Mouse (Mus musculus): ENCODE measurements around the gene Nos2. TPM values are rescaled to one million over a fixed set of nuclear protein-coding genes. Genes with fewer than 3 reads are reported as not detected.
"Not testable (repeated sequence)": the region's sequence is repeated elsewhere in the genome, so short reads cannot be mapped to it uniquely, and the experiment has no call there.

The Nos2 gene
- polyA plus RNA-seq, 1 experiment from 2014 or later: 1.6 TPM

- WGBS: 74% methylated on average over 5 of the region's 5 CpGs
- not testable (repeated sequence) for H3K4me2 ChIP-seq; H3K36me3 ChIP-seq; H3K4me1 ChIP-seq (replicated peaks); H3K27me3 ChIP-seq; H3K9me3 ChIP-seq (replicated peaks); H3K4me3 ChIP-seq; ATAC-seq (replicated peaks; ENCODE audit: insufficient number of reproducible peaks, insufficient read depth, low FRiP score, low read depth); H3K9ac ChIP-seq; H3K27ac ChIP-seq
These were observed 70.4 kb downstream of the Nos2 start for GRCm38 (mm10) chr11:78990875-78991543.

- H3K9ac ChIP-seq: no peak overlapping the region
- no peak overlapping the region for H3K4me2 ChIP-seq
These were observed 78.5 kb downstream of the Nos2 start for GRCm38 (mm10) chr11:78999118-78999517.

DNA sequence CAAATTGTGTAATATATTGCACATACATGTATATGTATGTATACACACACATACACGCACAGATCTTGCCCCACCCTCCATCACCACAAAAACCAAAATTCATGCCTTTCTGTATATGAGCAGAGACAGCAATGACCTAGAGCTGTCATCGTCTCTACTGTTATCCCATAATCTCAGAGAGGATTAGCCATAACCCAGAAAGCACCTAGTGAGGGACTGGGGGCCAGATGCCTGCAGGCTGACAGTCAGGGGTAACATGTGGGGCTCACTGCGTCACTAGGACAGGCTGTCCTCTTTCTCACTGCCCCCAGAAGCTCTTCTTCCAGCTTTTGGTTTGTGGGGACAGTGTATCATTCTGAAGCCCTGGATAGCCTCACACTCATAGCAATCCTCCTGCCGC, 81.3 kb downstream of the Nos2 start:
- peaks cover 21% of the 10 kb centered on the region for H3K4me1 ChIP-seq (replicated peaks)
- H3K4me3 ChIP-seq: no peak overlapping the region
- H3K36me3 ChIP-seq: no peaks in the 10 kb centered on the region
- no peak overlapping the region for H3K4me2 ChIP-seq
- no peaks in the 10 kb centered on the region for H3K27me3 ChIP-seq
- no peaks in the 10 kb centered on the region for H3K9me3 ChIP-seq (replicated peaks)
- peak overlapping the region; percentile 83 for H3K27ac ChIP-seq
- ATAC-seq (replicated peaks; ENCODE audit: insufficient number of reproducible peaks, insufficient read depth, low FRiP score, low read depth): no peak
- H3K9ac ChIP-seq: no peak overlapping the region
- 81% methylated on average over 4 of the region's 4 CpGs for WGBS

More at GRCm38 (mm10) chr11:78999118-78999517, 78.5 kb downstream of the Nos2 start:
- no peak for ATAC-seq (replicated peaks; ENCODE audit: insufficient number of reproducible peaks, insufficient read depth, low FRiP score, low read depth)
- Histone ChIP-seq H3K27ac (no peak overlapping the region), H3K9me3 (replicated peaks) (no peaks in the 10 kb centered on the region), H3K36me3 (no peaks in the 10 kb centered on the region), H3K27me3 (no peaks in the 10 kb centered on the region), H3K4me1 (replicated peaks) (peaks cover 17% of the 10 kb centered on the region), H3K4me3 (no peak overlapping the region)
- 75% methylated on average over 6 of the region's 6 CpGs for WGBS

- no peak overlapping the region for H3K9ac ChIP-seq
- WGBS: 53% methylated on average over 5 of the region's 5 CpGs
- H3K4me3 ChIP-seq: no peak overlapping the region
These were observed 82.0 kb downstream of the Nos2 start for GRCm38 (mm10) chr11:79002551-79002951.

DNA sequence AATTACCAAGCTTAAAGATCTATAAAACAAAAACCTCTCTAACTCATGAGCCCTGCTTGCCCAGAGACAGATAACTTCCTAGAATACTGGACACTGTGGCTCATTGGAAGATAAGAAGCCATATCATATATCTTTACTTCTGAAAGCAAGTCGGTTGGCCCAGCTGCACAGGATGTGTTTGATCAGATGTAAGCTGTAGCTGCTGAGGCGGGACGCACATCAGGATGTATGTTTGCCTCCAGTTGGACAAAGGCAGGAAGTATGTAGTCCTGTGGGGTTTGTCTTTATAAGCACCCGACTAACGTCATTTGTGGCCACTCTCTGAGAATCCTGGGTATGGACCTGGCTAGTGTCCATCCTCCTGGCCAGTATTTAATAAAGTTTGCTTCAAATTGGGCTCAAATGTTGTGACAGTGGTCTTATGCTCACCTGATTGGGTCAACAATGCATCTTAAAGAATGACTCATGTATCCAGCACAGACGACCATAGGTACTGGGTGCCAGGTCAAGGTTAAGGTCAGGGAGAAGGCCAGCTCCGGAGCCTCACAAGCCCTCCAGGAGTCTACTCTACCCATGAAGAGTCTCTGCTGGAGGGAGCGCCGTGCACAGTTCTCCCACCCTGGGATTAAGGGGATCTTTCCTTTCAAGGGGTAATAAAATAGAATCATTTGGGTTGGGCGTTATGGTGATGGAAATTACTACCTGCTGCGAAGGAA, 82.6 kb downstream of the Nos2 start:
- WGBS: 60% methylated on average over 11 of the region's 11 CpGs
- Histone ChIP-seq H3K9ac (no peak overlapping the region), H3K27ac (peak overlapping the region; percentile 83), H3K4me2 (no peak overlapping the region), H3K4me3 (no peak overlapping the region), H3K27me3 (no peaks in the 10 kb centered on the region), H3K36me3 (no peaks in the 10 kb centered on the region), H3K9me3 (replicated peaks) (no peaks in the 10 kb centered on the region), H3K4me1 (replicated peaks) (peaks cover 21% of the 10 kb centered on the region)
- ATAC-seq (replicated peaks; ENCODE audit: insufficient number of reproducible peaks, insufficient read depth, low FRiP score, low read depth): peak; percentile 75

More at GRCm38 (mm10) chr11:79002551-79002951, 82.0 kb downstream of the Nos2 start:
- peaks cover 21% of the 10 kb centered on the region for H3K4me1 ChIP-seq (replicated peaks)
- ATAC-seq (replicated peaks; ENCODE audit: insufficient number of reproducible peaks, insufficient read depth, low FRiP score, low read depth): peak; percentile 63
- no peaks in the 10 kb centered on the region for H3K9me3 ChIP-seq (replicated peaks)
- no peak overlapping the region for H3K4me2 ChIP-seq
- H3K27ac ChIP-seq: peak overlapping the region; percentile 83
- no peaks in the 10 kb centered on the region for H3K36me3 ChIP-seq
- H3K27me3 ChIP-seq: no peaks in the 10 kb centered on the region

DNA sequence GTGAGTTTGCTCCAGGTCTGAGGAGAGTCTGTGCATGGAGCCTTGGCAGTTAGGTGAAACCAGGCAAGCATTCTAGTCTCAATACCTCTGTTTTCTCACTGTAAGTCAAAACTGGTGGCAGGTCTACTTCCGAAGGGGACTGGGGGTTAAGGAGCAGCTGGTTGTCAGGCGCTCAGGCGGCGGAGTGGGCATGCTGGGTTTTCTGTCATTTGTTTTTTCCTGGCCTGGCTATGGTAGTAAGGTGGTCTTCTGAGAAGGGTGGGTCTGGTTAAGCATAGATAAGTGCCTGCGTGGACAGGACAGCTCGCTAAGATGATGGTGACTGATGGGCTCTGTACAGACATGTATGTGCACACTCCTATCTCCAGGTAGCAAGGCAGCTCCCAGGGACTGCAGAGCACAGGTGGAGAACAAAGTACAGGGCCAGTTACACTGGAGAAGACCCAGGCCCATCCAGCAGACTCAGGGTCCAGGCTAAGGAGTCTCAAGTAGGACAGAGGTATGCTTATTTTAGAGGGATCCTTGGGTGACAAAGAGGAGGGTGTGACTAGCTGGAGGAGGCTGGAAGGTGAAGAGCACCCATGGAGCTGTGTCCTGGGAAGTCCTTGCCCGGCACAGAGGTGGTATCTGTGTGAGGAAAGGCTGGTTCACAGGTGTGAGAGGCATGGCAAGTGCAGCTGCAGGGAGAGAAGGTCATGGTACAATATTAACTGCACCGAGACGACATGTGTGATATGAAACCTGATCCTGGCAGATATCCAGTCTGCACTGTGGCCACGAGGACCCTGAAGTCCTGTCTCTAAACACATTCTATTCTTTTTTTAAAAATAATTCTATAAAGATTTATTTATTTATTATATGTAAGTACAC, 83.4 kb downstream of the Nos2 start:
- Histone ChIP-seq H3K27ac (peak overlapping the region; percentile 83), H3K4me2 (no peak overlapping the region), H3K4me3 (no peak overlapping the region), H3K4me1 (replicated peaks) (peaks cover 21% of the 10 kb centered on the region), H3K27me3 (no peaks in the 10 kb centered on the region), H3K36me3 (no peaks in the 10 kb centered on the region), H3K9ac (no peak overlapping the region), H3K9me3 (replicated peaks) (no peaks in the 10 kb centered on the region)
- no peak for ATAC-seq (replicated peaks; ENCODE audit: insufficient number of reproducible peaks, insufficient read depth, low FRiP score, low read depth)
- WGBS: 65% methylated on average over 10 of the region's 10 CpGs

- WGBS: 75% methylated on average over 14 of the region's 14 CpGs
- peaks cover 21% of the 10 kb centered on the region for H3K4me1 ChIP-seq (replicated peaks)
- no peak overlapping the region for H3K4me2 ChIP-seq
- no peak overlapping the region for H3K4me3 ChIP-seq
- H3K36me3 ChIP-seq: no peaks in the 10 kb centered on the region
- no peak overlapping the region for H3K27ac ChIP-seq
- ATAC-seq (replicated peaks; ENCODE audit: insufficient number of reproducible peaks, insufficient read depth, low FRiP score, low read depth): no peak
- no peak overlapping the region for H3K9ac ChIP-seq
- no peaks in the 10 kb centered on the region for H3K9me3 ChIP-seq (replicated peaks)
- H3K27me3 ChIP-seq: no peaks in the 10 kb centered on the region
These were observed 85.2 kb downstream of the Nos2 start for GRCm38 (mm10) chr11:79005578-79006394.

GRCm38 (mm10) chr11:79006417-79006816, 85.8 kb downstream of the Nos2 start:
- Histone ChIP-seq H3K4me2 (no peak overlapping the region), H3K36me3 (no peaks in the 10 kb centered on the region), H3K4me3 (no peak overlapping the region), H3K4me1 (replicated peaks) (peaks cover 21% of the 10 kb centered on the region), H3K9ac (no peak overlapping the region), H3K27me3 (no peaks in the 10 kb centered on the region), H3K9me3 (replicated peaks) (no peaks in the 10 kb centered on the region), H3K27ac (no peak overlapping the region)
- WGBS: 63% methylated on average over 5 of the region's 5 CpGs
- no peak for ATAC-seq (replicated peaks; ENCODE audit: insufficient number of reproducible peaks, insufficient read depth, low FRiP score, low read depth)

- peaks cover 20% of the 10 kb centered on the region for H3K4me1 ChIP-seq (replicated peaks)
- not testable (repeated sequence) for H3K9ac ChIP-seq; H3K4me2 ChIP-seq; H3K9me3 ChIP-seq (replicated peaks); ATAC-seq (replicated peaks; ENCODE audit: insufficient number of reproducible peaks, insufficient read depth, low FRiP score, low read depth); H3K27me3 ChIP-seq; H3K4me3 ChIP-seq; H3K36me3 ChIP-seq; H3K27ac ChIP-seq
- WGBS: 75% methylated on average over 3 of the region's 3 CpGs
These were observed 86.8 kb downstream of the Nos2 start for GRCm38 (mm10) chr11:79007356-79007755.

DNA sequence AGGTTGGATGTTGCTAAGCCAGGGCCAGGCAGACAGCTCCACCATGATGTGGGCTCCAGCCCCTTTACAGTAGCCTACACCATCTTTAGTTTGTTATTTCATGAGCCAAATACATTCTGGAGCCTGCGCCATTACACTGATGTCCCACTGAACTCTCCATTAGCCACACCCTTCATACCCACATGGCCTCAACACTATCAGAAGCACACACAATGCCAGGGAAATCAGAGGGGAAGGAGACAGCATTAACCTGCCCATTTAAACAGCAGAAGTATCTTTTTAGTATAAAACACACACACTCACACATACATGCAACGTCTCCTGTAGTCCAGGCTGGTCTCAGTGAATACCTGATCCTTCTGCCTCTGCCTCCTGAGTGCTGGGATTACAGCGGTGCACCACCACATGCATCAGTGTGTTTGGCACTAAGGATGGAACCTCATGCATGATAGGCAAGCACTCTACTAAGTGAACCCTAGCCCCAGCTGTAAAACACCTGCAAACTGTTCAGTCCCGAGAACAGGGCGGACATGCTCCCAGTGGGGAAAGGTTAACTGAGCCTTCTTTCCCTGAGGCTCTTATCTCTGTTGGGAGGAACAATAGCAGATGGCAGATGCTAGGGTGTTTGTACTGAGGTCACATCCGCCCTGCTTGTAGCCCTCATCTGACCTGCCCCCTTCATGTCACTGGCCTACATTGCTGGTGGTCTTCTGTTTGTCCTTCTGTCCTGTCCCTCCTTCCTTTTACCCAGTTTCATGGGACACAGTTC, 87.6 kb downstream of the Nos2 start:
- 0 out of 2 replicates have a peak, but pooled peaks have one; percentile 18 for ATAC-seq (replicated peaks; ENCODE audit: insufficient number of reproducible peaks, insufficient read depth, low FRiP score, low read depth)
- H3K4me3 ChIP-seq: no peak overlapping the region
- WGBS: 65% methylated on average over 6 of the region's 6 CpGs

More for the DNA sequence above, 87.6 kb downstream of the Nos2 start:
- no peaks in the 10 kb centered on the region for H3K36me3 ChIP-seq
- H3K4me2 ChIP-seq: no peak overlapping the region
- no peak overlapping the region for H3K27ac ChIP-seq
- H3K27me3 ChIP-seq: no peaks in the 10 kb centered on the region
- H3K4me1 ChIP-seq (replicated peaks): peaks cover 13% of the 10 kb centered on the region; the same call in 1 of the 2 replicates
- no peaks in the 10 kb centered on the region for H3K9me3 ChIP-seq (replicated peaks)
- no peak overlapping the region for H3K9ac ChIP-seq

Data from heart, embryonic 15.5 days (tissue).